Mouse (Mus musculus): ENCODE measurements around the gene Fnip1.
"Not testable (repeated sequence)": the region's sequence is repeated elsewhere in the genome, so short reads cannot be mapped to it uniquely, and the experiment has no call there.

The Fnip1 gene

GRCm38 (mm10) chr11:54437823-54438337 lies at the start of gene Fnip1:
TSS of gene Fnip1 (plus strand) at chr11:54438199.
- peak; percentile 93 for DNase-seq

GRCm38 (mm10) chr11:54390386-54390785 lies 47.6 kb upstream of the Fnip1 start:
- no peak for DNase-seq

- no peak for DNase-seq
These were observed 46.7 kb upstream of the Fnip1 start for GRCm38 (mm10) chr11:54391326-54391725.

GRCm38 (mm10) chr11:54396686-54397085 lies 41.3 kb upstream of the Fnip1 start:
- no peak for DNase-seq

- no peak for DNase-seq
These were observed 39.9 kb upstream of the Fnip1 start for GRCm38 (mm10) chr11:54398058-54398457.

- not testable (repeated sequence) for DNase-seq
These were observed 37.2 kb upstream of the Fnip1 start for GRCm38 (mm10) chr11:54400803-54401202.

GRCm38 (mm10) chr11:54404885-54405284 lies 33.1 kb upstream of the Fnip1 start:
- DNase-seq = no peak

GRCm38 (mm10) chr11:54406930-54407546 lies 31.0 kb upstream of the Fnip1 start:
- DNase-seq = no peak

GRCm38 (mm10) chr11:54410612-54411011 lies 27.4 kb upstream of the Fnip1 start:
- no peak for DNase-seq

GRCm38 (mm10) chr11:54413017-54413416 lies 25.0 kb upstream of the Fnip1 start:
- no peak for DNase-seq

- DNase-seq = no peak
These were observed 15.0 kb upstream of the Fnip1 start for GRCm38 (mm10) chr11:54423007-54423406.

- DNase-seq = no peak
These were observed 11.7 kb upstream of the Fnip1 start for GRCm38 (mm10) chr11:54426267-54426666.

- no peak for DNase-seq
These were observed 10.9 kb upstream of the Fnip1 start for GRCm38 (mm10) chr11:54427138-54427537.

GRCm38 (mm10) chr11:54427695-54428352 lies 10.2 kb upstream of the Fnip1 start:
- no peak for DNase-seq

GRCm38 (mm10) chr11:54429224-54429623 lies 8.8 kb upstream of the Fnip1 start:
- no peak for DNase-seq

- no peak for DNase-seq
These were observed 2.2 kb upstream of the Fnip1 start for GRCm38 (mm10) chr11:54435797-54436196.

- no peak for DNase-seq
These were observed 633 bp upstream of the Fnip1 start for GRCm38 (mm10) chr11:54437310-54437822.

- DNase-seq = no peak
These were observed 375 bp downstream of the Fnip1 start for GRCm38 (mm10) chr11:54438366-54438781.

- no peak for DNase-seq
These were observed 1.1 kb downstream of the Fnip1 start for GRCm38 (mm10) chr11:54438991-54439690.

- DNase-seq = no peak
These were observed 1.7 kb downstream of the Fnip1 start for GRCm38 (mm10) chr11:54439691-54440029.

GRCm38 (mm10) chr11:54450757-54451156 lies 12.8 kb downstream of the Fnip1 start:
- DNase-seq = not testable (repeated sequence)

- no peak for DNase-seq
These were observed 16.5 kb downstream of the Fnip1 start for GRCm38 (mm10) chr11:54454516-54454915.

GRCm38 (mm10) chr11:54456875-54457274 lies 18.9 kb downstream of the Fnip1 start:
- DNase-seq = no peak

GRCm38 (mm10) chr11:54458168-54458567 lies 20.2 kb downstream of the Fnip1 start:
- DNase-seq = no peak

Measured in right cerebral cortex, postnatal 25 days (tissue).